Mouse (Mus musculus) granulocyte monocyte progenitor cell, adult 5-6 weeks (primary cell): Measurements from ENCODE around the gene Ldlrad2. TPM values are rescaled to one million over a fixed set of nuclear protein-coding genes. Genes with fewer than 3 reads are reported as not detected.
A peak's percentile ranks its signal among the peaks of the same experiment; 100 is the strongest.

Source experiments
- ATAC-seq: replicated peaks from 2 replicates; pipeline ENCODE4 v1.8.0; 2016; ENCODE audit warnings: mild to moderate bottlenecking, moderate TSS enrichment, inconsistent platforms; ENCODE audit not compliant: poor library complexity, severe bottlenecking
- total RNA-seq, 2 experiments: library from RNA; stranded (forward) in 1 of 2; stranded (reverse) in 1 of 2; fragments of 200-712, 200-1000 nt in 1 of 2; fragments of >200 nt in 1 of 2; fragmentation: Nextera tagmentation in 1 of 2; gene quantifications; 2 replicates each; pipeline ENCODE4 v1.2.3; 2014 to 2017

Gene Ldlrad2
- total RNA-seq, 2 experiments from 2014 or later, result not detected

DNA sequence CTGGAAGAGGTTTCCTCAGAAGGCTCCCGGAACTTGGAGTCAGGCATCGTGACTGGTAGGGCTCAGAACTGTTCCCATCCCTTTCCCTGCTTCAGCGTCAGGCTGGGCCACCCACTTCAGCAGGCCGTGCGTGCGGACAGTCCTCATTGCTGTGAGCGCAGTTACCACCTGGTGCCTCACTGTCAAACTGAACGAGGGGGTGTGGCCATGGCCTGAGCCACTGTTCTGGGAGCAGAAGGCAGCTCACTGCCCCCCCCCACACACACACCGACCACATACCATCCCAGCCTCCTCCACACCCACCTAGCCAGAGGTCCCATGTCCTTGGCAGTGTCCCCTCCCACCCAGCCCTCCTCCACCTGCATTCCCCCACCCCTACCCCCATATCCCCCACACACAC lies 4.5 kb downstream of the Ldlrad2 start:
- no peak for ATAC-seq

DNA sequence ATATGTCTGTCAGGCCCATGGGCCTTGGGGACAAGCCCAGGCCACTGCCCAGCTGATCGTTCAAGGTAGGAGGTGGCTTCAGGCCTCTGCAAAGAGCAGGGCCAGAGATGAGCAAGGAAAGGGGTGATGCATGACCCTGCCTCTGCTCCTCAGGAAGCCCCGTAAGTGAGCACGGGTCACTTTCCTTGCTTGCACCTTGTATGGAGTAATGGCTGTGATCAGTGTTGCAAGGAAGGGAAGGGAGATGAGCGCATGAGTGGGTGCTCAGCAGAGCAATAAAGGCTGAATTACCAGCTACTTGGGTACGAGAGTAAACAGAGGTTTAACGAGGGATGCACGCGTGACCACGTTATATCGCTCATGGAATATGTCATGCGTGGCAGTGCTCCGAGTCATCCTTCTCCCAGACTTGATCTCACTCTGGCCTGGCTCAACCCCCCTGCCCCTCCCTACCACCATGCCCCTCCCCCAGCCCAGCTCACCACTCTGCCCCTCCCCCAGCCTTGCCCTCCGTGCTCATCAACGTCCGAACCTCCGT lies 17.6 kb downstream of the Ldlrad2 start:
- ATAC-seq, result no peak

DNA sequence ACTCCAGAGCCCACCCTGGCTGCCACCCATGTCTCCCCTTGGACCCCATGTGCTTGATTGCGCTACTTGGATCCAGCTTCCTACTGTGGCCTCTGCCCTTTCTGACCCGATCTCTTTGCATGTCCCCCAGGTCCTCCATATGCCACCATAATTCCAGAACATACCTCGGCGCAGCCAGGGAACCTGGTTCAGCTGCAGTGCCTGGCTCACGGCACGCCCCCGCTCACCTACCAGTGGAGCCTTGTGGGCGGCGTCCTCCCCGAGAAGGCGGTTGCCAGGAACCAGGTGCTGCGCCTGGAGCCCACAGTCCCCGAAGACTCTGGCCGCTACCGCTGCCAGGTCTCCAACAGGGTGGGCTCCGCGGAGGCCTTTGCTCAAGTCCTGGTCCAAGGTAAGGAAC lies 20.9 kb downstream of the Ldlrad2 start:
- no peak for ATAC-seq

DNA sequence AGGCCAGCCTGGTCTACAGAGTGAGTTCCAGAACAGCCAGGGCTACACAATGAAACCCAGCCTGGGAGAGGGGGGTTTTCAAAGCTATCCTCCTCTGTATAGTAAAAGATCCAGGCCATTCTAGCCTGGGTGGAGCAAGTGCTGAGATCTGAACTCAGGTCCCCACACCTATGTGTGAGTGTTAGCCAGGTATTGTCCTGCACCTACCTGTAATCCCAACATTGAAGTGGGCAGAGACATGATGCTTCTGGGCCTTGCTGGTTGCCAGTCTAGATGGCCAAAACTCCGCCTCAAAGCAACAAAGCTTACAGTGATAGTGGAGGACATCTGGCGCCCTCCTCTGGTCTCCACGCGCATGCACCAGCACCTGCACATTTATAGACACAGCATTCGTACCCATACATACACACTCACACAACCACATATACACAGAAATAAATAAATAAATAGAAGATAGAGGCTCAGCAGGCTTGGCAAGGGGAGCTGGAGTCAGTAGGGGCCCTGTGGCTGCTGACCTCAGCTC lies 28.3 kb downstream of the Ldlrad2 start:
- ATAC-seq, result peak; percentile 37; the same call in 1 of the 2 replicates

DNA sequence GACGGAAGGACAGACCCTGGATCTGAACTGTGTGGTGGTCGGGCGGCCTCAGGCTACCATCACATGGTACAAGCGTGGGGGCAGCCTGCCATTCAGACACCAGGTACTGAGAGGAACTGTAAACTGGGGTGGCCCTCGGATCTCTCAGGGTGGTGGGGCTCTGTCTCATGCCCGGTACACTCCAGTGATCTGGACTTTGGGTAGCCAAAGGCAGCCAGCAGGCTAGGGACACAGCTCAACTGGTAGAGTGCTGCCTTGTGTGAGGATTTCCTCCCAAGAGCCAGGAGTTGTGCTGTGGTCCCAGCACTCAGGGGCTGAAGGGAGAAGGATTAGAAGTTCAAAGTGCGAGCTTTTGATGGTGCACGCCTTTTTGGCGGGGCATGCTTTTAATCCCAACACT lies 28.8 kb downstream of the Ldlrad2 start:
- no peak for ATAC-seq

DNA sequence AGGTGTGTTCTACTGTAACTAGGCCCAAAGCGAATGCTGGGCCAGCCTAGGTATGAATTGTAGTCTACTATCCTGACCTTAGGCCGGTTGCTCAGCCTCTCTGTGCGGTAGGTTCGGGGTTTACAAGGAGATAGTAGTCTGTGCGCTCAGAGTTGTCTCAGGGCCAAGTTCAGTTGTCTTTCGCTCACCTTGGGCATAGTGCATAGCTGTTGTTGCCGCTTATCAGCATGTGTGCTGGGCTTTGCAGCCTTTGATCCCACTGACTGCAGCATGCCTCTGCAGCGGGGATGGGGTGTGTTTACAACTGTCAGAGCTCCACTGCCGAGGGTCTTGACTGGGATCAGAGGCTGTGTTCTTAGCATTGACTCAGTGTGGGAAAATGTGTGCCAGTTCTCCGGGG lies 31.4 kb downstream of the Ldlrad2 start:
- no peak for ATAC-seq

DNA sequence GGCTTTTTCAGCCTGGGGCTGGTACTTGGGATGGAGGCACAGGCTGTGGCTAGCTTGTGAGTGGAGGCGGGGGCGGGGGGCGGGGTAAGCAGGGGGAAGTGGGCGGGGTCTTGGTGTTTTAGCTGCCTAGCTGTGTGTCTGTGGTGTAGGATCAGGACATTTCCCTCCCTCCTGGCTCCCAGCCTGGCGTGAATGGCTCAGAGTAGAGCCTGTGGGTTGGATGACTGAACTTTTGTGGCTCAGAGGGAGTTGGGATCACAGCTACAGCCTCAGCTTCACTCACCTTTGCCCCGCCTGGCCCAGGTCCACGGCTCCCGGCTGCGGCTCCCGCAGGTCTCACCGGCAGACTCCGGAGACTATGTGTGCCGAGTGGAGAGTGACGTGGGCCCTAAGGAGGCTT lies 34.0 kb downstream of the Ldlrad2 start:
- ATAC-seq, result no peak

DNA sequence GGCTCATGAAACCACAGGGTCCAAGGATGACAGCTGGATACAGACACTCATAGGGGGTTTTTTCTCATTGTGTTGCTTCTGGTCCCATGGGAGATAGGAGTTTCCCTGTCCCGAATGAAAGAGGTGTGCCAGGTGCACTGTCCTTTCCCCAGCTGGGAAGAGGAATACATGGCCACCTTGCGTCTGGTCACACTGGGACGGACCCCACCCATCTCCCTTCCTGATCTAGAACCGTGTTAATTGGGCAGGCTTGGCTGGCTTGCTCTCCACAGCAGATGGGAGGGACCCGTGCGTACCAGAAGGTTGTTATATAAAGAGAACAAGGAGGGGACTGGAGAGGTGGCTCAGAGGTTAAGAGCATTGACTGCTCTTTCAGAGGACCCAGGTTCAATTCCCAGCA lies 46.5 kb downstream of the Ldlrad2 start:
- ATAC-seq, result no peak

DNA sequence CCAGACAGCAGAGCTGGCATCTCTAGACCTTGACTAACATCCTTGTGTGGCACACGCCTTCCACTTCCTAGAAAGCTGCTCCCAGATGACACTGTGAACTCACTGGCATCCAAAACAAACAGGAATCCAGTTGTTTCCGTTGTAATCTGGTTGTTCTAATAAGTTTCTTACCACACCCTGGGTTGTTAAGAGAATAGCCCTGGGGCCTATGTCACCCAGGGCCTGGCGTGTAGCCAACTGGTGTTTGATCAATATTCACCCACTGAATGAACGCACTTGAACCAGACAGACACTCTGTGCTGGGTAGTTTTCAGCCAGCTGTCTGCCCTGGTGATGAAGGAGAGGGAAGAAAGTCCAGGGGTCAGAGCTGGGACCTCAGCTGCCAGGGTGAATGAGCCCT lies 47.0 kb downstream of the Ldlrad2 start:
- ATAC-seq, result no peak

DNA sequence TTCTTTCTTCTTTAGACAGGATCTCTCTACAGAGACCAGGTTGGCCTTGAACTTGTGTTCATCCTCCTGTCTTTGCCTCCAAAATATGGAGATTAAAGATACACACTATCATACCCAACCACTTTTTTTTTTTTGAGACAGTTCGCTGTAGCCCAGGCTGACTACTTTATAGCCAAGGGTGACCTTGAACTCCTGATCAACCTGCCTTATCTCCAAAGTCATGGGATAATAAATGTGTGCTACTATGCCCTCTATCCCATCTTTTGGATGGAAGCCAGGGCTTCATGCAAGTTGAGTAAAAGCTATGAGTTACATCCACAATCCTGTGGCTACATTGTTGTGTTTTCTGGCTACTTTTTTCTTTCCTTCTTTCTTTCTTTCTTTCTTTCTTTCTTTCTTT lies 48.9 kb downstream of the Ldlrad2 start:
- ATAC-seq, result no peak

Other genes starting within 250 kb of the Ldlrad2 start
- gene Cdc42, start 216.8 kb downstream of the Ldlrad2 start, total RNA-seq (2014; fragmentation: Nextera tagmentation), result 417 and 477 TPM in 2 replicates
- gene Cdc42, start 216.8 kb downstream of the Ldlrad2 start, total RNA-seq (2017), result 469 and 557 TPM in 2 replicates
- not detected in 2 replicates for gene Cela3a, start 164.8 kb downstream of the Ldlrad2 start, total RNA-seq (2014; fragmentation: Nextera tagmentation)
- gene Cela3a, start 164.8 kb downstream of the Ldlrad2 start, total RNA-seq (2017), result not detected in 2 replicates
- not detected in 2 replicates for gene Cela3b, start 144.0 kb downstream of the Ldlrad2 start, total RNA-seq (2014; fragmentation: Nextera tagmentation)
- gene Cela3b, start 144.0 kb downstream of the Ldlrad2 start, total RNA-seq (2017), result not detected in 2 replicates
- gene 1700013G24Rik, start 121.3 kb downstream of the Ldlrad2 start, total RNA-seq (2014; fragmentation: Nextera tagmentation), result not detected in 2 replicates
- gene 1700013G24Rik, start 121.3 kb downstream of the Ldlrad2 start, total RNA-seq (2017), result not detected in 2 replicates
- 0.21 TPM in 1 of 2 replicates, not detected in the other for gene Hspg2, start 105.8 kb downstream of the Ldlrad2 start, total RNA-seq (2014; fragmentation: Nextera tagmentation)
- gene Hspg2, start 105.8 kb downstream of the Ldlrad2 start, total RNA-seq (2017), result 0.05 TPM in 1 of 2 replicates, not detected in the other
- 76.3 and 119 TPM in 2 replicates for gene Usp48, start 19.2 kb upstream of the Ldlrad2 start, total RNA-seq (2014; fragmentation: Nextera tagmentation)
- 132 and 151 TPM in 2 replicates for gene Usp48, start 19.2 kb upstream of the Ldlrad2 start, total RNA-seq (2017)
- gene Rap1gap, start 90.2 kb upstream of the Ldlrad2 start, total RNA-seq (2014; fragmentation: Nextera tagmentation), result 0.80 and 4.3 TPM in 2 replicates
- gene Rap1gap, start 90.2 kb upstream of the Ldlrad2 start, total RNA-seq (2017), result 0.65 and 4.6 TPM in 2 replicates
- not detected in 2 replicates for gene Alpl, start 221.8 kb upstream of the Ldlrad2 start, total RNA-seq (2014; fragmentation: Nextera tagmentation)
- gene Alpl, start 221.8 kb upstream of the Ldlrad2 start, total RNA-seq (2017), result not detected in 2 replicates